Mouse (Mus musculus): ENCODE measurements around the gene Cstf3. TPM values are rescaled to one million over a fixed set of nuclear protein-coding genes. Genes with fewer than 3 reads are reported as not detected.
"Not testable (repeated sequence)": the region's sequence is repeated elsewhere in the genome, so short reads cannot be mapped to it uniquely, and the experiment has no call there.

The Cstf3 gene
- polyA plus RNA-seq (2015; fragmentation: Nextera tagmentation; extraction: Ambion mirVana) = 49.2 and 56.3 TPM in 2 replicates

GRCm38 (mm10) chr2:104590068-104590828 is at the start of gene Cstf3:
Gene Cstf3, plus strand, starts transcription at chr2:104590523.
- Histone ChIP-seq H3K9ac (peak within 1 kb of the TSS; percentile 98), H3K4me3 (peak within 1 kb of the TSS; percentile 93), H3K9me3 (no peaks in the 10 kb centered on the region), H3K4me1 (peaks cover 35% of the 10 kb centered on the region), H3K27ac (replicated peaks) (peak within 1 kb of the TSS; percentile 92), H3K27me3 (replicated peaks) (no peaks in the 10 kb centered on the region), H3K4me2 (peak within 1 kb of the TSS; percentile 84), H3K36me3 (peaks cover 3% of the 10 kb centered on the region)
- WGBS = under 1% methylated on average over 59 of the region's 59 CpGs
- peak; percentile 99 for ATAC-seq (ENCODE audit: extremely low read depth, insufficient number of reproducible peaks, low FRiP score, low TSS enrichment)

- not testable (repeated sequence) for H3K9me3 ChIP-seq; H3K27me3 ChIP-seq (replicated peaks); H3K27ac ChIP-seq (replicated peaks); H3K36me3 ChIP-seq; H3K9ac ChIP-seq; H3K4me2 ChIP-seq; H3K4me1 ChIP-seq; H3K4me3 ChIP-seq; ATAC-seq (ENCODE audit: extremely low read depth, insufficient number of reproducible peaks, low FRiP score, low TSS enrichment)
- WGBS = 84% methylated on average over 22 of the region's 22 CpGs
Measured at GRCm38 (mm10) chr2:104556711-104557110, 33.6 kb upstream of the Cstf3 start.

GRCm38 (mm10) chr2:104557722-104558121 is 32.6 kb upstream of the Cstf3 start:
- no peak overlapping the region for H3K4me3 ChIP-seq
- no peaks in the 10 kb centered on the region for H3K4me1 ChIP-seq
- no peak overlapping the region for H3K27ac ChIP-seq (replicated peaks)
- H3K4me2 ChIP-seq = no peak overlapping the region
- no peak for ATAC-seq (ENCODE audit: extremely low read depth, insufficient number of reproducible peaks, low FRiP score, low TSS enrichment)
- 82% methylated on average over 9 of the region's 9 CpGs for WGBS
- no peaks in the 10 kb centered on the region for H3K36me3 ChIP-seq
- H3K9me3 ChIP-seq = no peaks in the 10 kb centered on the region
- H3K27me3 ChIP-seq (replicated peaks) = no peaks in the 10 kb centered on the region
- H3K9ac ChIP-seq = no peak overlapping the region

- Histone ChIP-seq H3K4me1 (no peaks in the 10 kb centered on the region), H3K9ac (no peak overlapping the region), H3K36me3 (no peaks in the 10 kb centered on the region), H3K27ac (replicated peaks) (no peak overlapping the region), H3K9me3 (no peaks in the 10 kb centered on the region), H3K4me3 (no peak overlapping the region), H3K4me2 (no peak overlapping the region), H3K27me3 (replicated peaks) (no peaks in the 10 kb centered on the region)
- ATAC-seq (ENCODE audit: extremely low read depth, insufficient number of reproducible peaks, low FRiP score, low TSS enrichment) = no peak
- WGBS = 85% methylated on average over 4 of the region's 4 CpGs
Measured at GRCm38 (mm10) chr2:104558326-104558725, 32.0 kb upstream of the Cstf3 start.

GRCm38 (mm10) chr2:104558938-104559337 is 31.4 kb upstream of the Cstf3 start:
- no peak overlapping the region for H3K9ac ChIP-seq
- no peaks in the 10 kb centered on the region for H3K27me3 ChIP-seq (replicated peaks)
- no peak overlapping the region for H3K27ac ChIP-seq (replicated peaks)
- no peak for ATAC-seq (ENCODE audit: extremely low read depth, insufficient number of reproducible peaks, low FRiP score, low TSS enrichment)
- H3K36me3 ChIP-seq = no peaks in the 10 kb centered on the region
- 66% methylated on average over 6 of the region's 6 CpGs for WGBS
- no peaks in the 10 kb centered on the region for H3K9me3 ChIP-seq
- no peaks in the 10 kb centered on the region for H3K4me1 ChIP-seq
- no peak overlapping the region for H3K4me2 ChIP-seq
- no peak overlapping the region for H3K4me3 ChIP-seq

- no peak for ATAC-seq (ENCODE audit: extremely low read depth, insufficient number of reproducible peaks, low FRiP score, low TSS enrichment)
- no peaks in the 10 kb centered on the region for H3K36me3 ChIP-seq
- no peak overlapping the region for H3K27ac ChIP-seq (replicated peaks)
- H3K9me3 ChIP-seq = no peaks in the 10 kb centered on the region
- no peak overlapping the region for H3K9ac ChIP-seq
- 68% methylated on average over 4 of the region's 4 CpGs for WGBS
- H3K4me1 ChIP-seq = no peaks in the 10 kb centered on the region
- no peak overlapping the region for H3K4me3 ChIP-seq
- H3K27me3 ChIP-seq (replicated peaks) = no peaks in the 10 kb centered on the region
- no peak overlapping the region for H3K4me2 ChIP-seq
Measured at GRCm38 (mm10) chr2:104559591-104560380, 30.5 kb upstream of the Cstf3 start.

- Histone ChIP-seq H3K9ac (no peak overlapping the region), H3K4me3 (no peak overlapping the region), H3K4me2 (no peak overlapping the region), H3K36me3 (no peaks in the 10 kb centered on the region), H3K9me3 (no peaks in the 10 kb centered on the region), H3K27ac (replicated peaks) (no peak overlapping the region), H3K27me3 (replicated peaks) (no peaks in the 10 kb centered on the region), H3K4me1 (no peaks in the 10 kb centered on the region)
- WGBS = 87% methylated on average over 6 of the region's 6 CpGs
- ATAC-seq (ENCODE audit: extremely low read depth, insufficient number of reproducible peaks, low FRiP score, low TSS enrichment) = no peak
Measured at GRCm38 (mm10) chr2:104561386-104561785, 28.9 kb upstream of the Cstf3 start.

- H3K4me1 ChIP-seq = no peaks in the 10 kb centered on the region
- WGBS = 76% methylated on average over 4 of the region's 4 CpGs
- no peak overlapping the region for H3K27ac ChIP-seq (replicated peaks)
- no peak overlapping the region for H3K4me2 ChIP-seq
- ATAC-seq (ENCODE audit: extremely low read depth, insufficient number of reproducible peaks, low FRiP score, low TSS enrichment) = no peak
- H3K27me3 ChIP-seq (replicated peaks) = no peaks in the 10 kb centered on the region
- no peak overlapping the region for H3K4me3 ChIP-seq
- no peak overlapping the region for H3K9ac ChIP-seq
- no peaks in the 10 kb centered on the region for H3K36me3 ChIP-seq
- H3K9me3 ChIP-seq = no peaks in the 10 kb centered on the region
Measured at GRCm38 (mm10) chr2:104561986-104562532, 28.3 kb upstream of the Cstf3 start.

GRCm38 (mm10) chr2:104572066-104572465 is 18.3 kb upstream of the Cstf3 start:
- 85% methylated on average over 6 of the region's 6 CpGs for WGBS
- H3K4me1 ChIP-seq = no peaks in the 10 kb centered on the region
- H3K27ac ChIP-seq (replicated peaks) = no peak overlapping the region
- no peak overlapping the region for H3K4me2 ChIP-seq
- no peaks in the 10 kb centered on the region; the same call in 1 of the 2 replicates for H3K9me3 ChIP-seq
- H3K4me3 ChIP-seq = no peak overlapping the region
- H3K36me3 ChIP-seq = no peaks in the 10 kb centered on the region
- ATAC-seq (ENCODE audit: extremely low read depth, insufficient number of reproducible peaks, low FRiP score, low TSS enrichment) = no peak
- H3K9ac ChIP-seq = no peak overlapping the region
- 0 out of 2 replicates have a peak, but pooled peaks cover 3% of the 10 kb centered on the region for H3K27me3 ChIP-seq (replicated peaks)

GRCm38 (mm10) chr2:104576216-104576615 is 14.1 kb upstream of the Cstf3 start:
- H3K27me3 ChIP-seq (replicated peaks) = 0 out of 2 replicates have a peak, but pooled peaks cover 3% of the 10 kb centered on the region
- no peak overlapping the region for H3K27ac ChIP-seq (replicated peaks)
- H3K4me1 ChIP-seq = peaks cover 4% of the 10 kb centered on the region
- no peak overlapping the region for H3K9ac ChIP-seq
- H3K4me3 ChIP-seq = no peak overlapping the region
- 81% methylated on average over 5 of the region's 5 CpGs for WGBS
- ATAC-seq (ENCODE audit: extremely low read depth, insufficient number of reproducible peaks, low FRiP score, low TSS enrichment) = no peak
- H3K4me2 ChIP-seq = no peak overlapping the region
- H3K9me3 ChIP-seq = no peaks in the 10 kb centered on the region; the same call in 1 of the 2 replicates
- H3K36me3 ChIP-seq = no peaks in the 10 kb centered on the region

- H3K4me3 ChIP-seq = no peak overlapping the region
- H3K27me3 ChIP-seq (replicated peaks) = no peaks in the 10 kb centered on the region
- WGBS = 56% methylated on average over 5 of the region's 5 CpGs
- H3K36me3 ChIP-seq = no peaks in the 10 kb centered on the region
- no peak overlapping the region for H3K27ac ChIP-seq (replicated peaks)
- ATAC-seq (ENCODE audit: extremely low read depth, insufficient number of reproducible peaks, low FRiP score, low TSS enrichment) = no peak
- no peak overlapping the region for H3K9ac ChIP-seq
- no peaks in the 10 kb centered on the region; the same call in 1 of the 2 replicates for H3K9me3 ChIP-seq
- H3K4me1 ChIP-seq = peaks cover 14% of the 10 kb centered on the region
- H3K4me2 ChIP-seq = no peak overlapping the region
Measured at GRCm38 (mm10) chr2:104578021-104578420, 12.3 kb upstream of the Cstf3 start.

Measured in heart, embryonic 13.5 days (tissue).